Mouse (Mus musculus) gastrocnemius, postnatal 4 days (tissue): ENCODE results near the gene Rhox3f. TPM values are rescaled to one million over a fixed set of nuclear protein-coding genes. Genes with fewer than 3 reads are reported as not detected.
"Not testable (repeated sequence)": the region's sequence is repeated elsewhere in the genome, so short reads cannot be mapped to it uniquely, and the experiment has no call there.

Source experiments
- DNase-seq, 2 experiments: peaks; one replicate each; pipeline ENCODE4 v3.0.0; 2021 to 2022; ENCODE audit warnings: low spot score in 2 of 2, mixed read lengths in 2 of 2
- long read RNA-seq, 2 experiments: library from polyadenylated mRNA; stranded (forward); transcript quantifications; one replicate each; pipeline ENCODE4 v2.0.0; 2021
- total RNA-seq, 2 experiments: library from RNA; stranded (reverse); gene quantifications; 2 replicates each; pipeline ENCODE4 v1.2.3; 2021

The Rhox3f gene
- total RNA-seq: not detected
- long read RNA-seq, experiment 1: 0 reads
- long read RNA-seq, experiment 2: 0 reads

- not testable (repeated sequence) for DNase-seq
These were observed at the start of gene Rhox3f for GRCm38 (mm10) chrX:37580692-37581091. Rhox3f (plus strand) TSS chrX:37580992.

DNA sequence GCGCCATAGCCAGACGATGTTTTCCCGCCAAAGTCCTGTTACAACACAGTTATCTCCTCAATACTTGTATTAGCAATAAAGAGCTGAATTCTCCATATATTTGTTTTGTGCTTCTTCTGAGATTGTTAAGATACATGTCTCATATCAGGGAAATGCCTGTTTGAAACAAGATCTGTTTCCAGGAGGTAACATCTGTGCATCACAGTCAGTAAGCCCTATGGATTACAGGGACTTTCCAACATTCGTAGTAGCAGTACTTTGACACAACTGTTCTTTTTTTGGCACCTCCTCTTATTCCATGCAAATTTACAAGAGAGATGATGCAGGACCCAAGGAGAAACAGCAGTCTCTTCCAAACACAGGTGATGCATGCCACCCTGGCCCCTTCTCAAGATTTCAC, 39.1 kb upstream of the Rhox3f start, which contains the start of gene Rhox3e:
Gene Rhox3e, plus strand, starts transcription at position 301 of the 400 bp plus-strand sequence.
- not testable (repeated sequence) for DNase-seq

- DNase-seq: not testable (repeated sequence)
These were observed 23.7 kb upstream of the Rhox3f start, which contains the start of gene Rhox4e for GRCm38 (mm10) chrX:37557112-37557511. Rhox4e (plus strand) TSS chrX:37557412.

DNA sequence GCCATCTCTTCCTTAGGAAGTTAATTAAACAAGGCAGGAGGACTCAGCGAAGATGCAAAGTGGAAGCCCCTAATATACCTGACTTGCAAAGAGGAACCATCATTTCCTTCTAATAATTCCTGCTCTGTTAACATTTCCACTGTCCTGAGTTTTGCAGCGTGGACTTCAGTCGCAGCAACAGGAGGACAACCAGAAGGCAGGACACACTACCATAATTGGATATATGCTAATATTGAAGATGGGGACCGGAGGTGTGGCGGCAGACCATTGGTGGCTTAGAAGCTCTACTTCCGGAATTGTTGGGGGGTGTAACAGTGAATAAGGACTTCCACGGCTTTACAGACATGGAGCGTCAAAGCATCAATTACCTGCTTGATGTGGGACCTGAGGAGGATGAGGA, 9.7 kb upstream of the Rhox3f start, which contains the start of gene Rhox2f:
Gene Rhox2f, plus strand, starts transcription at position 301 of the 400 bp plus-strand sequence.
- not testable (repeated sequence) for DNase-seq

- DNase-seq: not testable (repeated sequence)
These were observed 8.2 kb upstream of the Rhox3f start for GRCm38 (mm10) chrX:37572638-37573037.

DNA sequence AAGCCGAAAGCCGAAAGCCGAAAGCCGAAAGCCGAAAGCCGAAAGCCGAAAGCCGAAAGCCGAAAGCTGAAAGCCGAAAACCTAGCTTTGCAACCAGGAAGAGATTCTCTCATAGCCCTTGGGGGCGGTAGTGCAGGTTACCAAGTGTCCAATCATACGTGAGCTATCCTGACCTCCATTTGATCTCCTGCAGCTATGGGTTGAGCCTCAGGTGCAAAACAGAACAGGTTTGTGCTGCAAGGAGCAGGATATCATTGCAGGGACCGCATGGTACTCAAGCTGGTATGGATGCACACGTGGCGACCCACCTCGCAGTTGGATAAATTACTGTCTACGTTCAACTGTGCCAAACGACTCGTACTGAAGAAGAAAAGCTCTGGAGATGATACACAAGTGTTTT, 26.8 kb downstream of the Rhox3f start, which contains the start of gene Rhox4f:
Gene Rhox4f, minus strand, starts transcription at position 101 of the 400 bp plus-strand sequence.
- not testable (repeated sequence) for DNase-seq

GRCm38 (mm10) chrX:37628512-37628911, 47.7 kb downstream of the Rhox3f start, which contains the start of gene Rhox3g:
Rhox3g (minus strand) TSS chrX:37628612.
- not testable (repeated sequence) for DNase-seq

Other genes starting within 250 kb of the Rhox3f start
- under 1 TPM in 1 of 2 experiments, not detected in 1; 0.91 TPM for gene Rhox3a2, start 201.0 kb upstream of the Rhox3f start, total RNA-seq
- not detected for gene Rhox4a2, start 190.1 kb upstream of the Rhox3f start, total RNA-seq
- gene Rhox2b, start 168.9 kb upstream of the Rhox3f start, total RNA-seq: not detected
- not detected for gene Rhox4b, start 148.5 kb upstream of the Rhox3f start, total RNA-seq
- not detected for gene Rhox2c, start 127.3 kb upstream of the Rhox3f start, total RNA-seq
- gene Rhox3c, start 122.4 kb upstream of the Rhox3f start, total RNA-seq: under 1 TPM in 1 of 2 experiments, not detected in 1; 0.78 TPM
- gene Rhox4c, start 100.7 kb upstream of the Rhox3f start, total RNA-seq: not detected
- not detected for gene Rhox2d, start 87.6 kb upstream of the Rhox3f start, total RNA-seq
- not detected for gene Rhox4d, start 66.6 kb upstream of the Rhox3f start, total RNA-seq
- not detected for gene Rhox2e, start 50.5 kb upstream of the Rhox3f start, total RNA-seq
- not detected for gene Rhox3e, start 39.0 kb upstream of the Rhox3f start, total RNA-seq
- gene Rhox4e, start 23.6 kb upstream of the Rhox3f start, total RNA-seq: not detected
- not detected for gene Rhox2f, start 9.6 kb upstream of the Rhox3f start, total RNA-seq
- gene Rhox4f, start 26.7 kb downstream of the Rhox3f start, total RNA-seq: not detected
- gene Rhox3g, start 47.6 kb downstream of the Rhox3f start, total RNA-seq: not detected
- not detected for gene Rhox2g, start 62.5 kb downstream of the Rhox3f start, total RNA-seq
- not detected for gene Rhox4g, start 70.3 kb downstream of the Rhox3f start, total RNA-seq
- under 1 TPM; 0.29 to 0.36 TPM for gene Rhox3h, start 87.8 kb downstream of the Rhox3f start, total RNA-seq
- not detected for gene Rhox2h, start 92.3 kb downstream of the Rhox3f start, total RNA-seq
- not detected for gene Rhox5, start 223.8 kb downstream of the Rhox3f start, total RNA-seq
- gene Rhox6, start 245.9 kb downstream of the Rhox3f start, total RNA-seq: not detected